Mouse (Mus musculus): ENCODE measurements around the gene Gfap. TPM values are rescaled to one million over a fixed set of nuclear protein-coding genes. Genes with fewer than 3 reads are reported as not detected.

Gfap gene
- polyA plus RNA-seq, 1 experiment from 2014 or later: 0.44 TPM

GRCm38 (mm10) chr11:102880585-102881313 lies 20.0 kb downstream of the Gfap start, which contains the start of the genes Eftud2 and Ccdc103:
Gene Eftud2, minus strand, starts transcription at chr11:102880985.
Gene Ccdc103, plus strand, starts transcription at chr11:102881204.
- DNase-seq (ENCODE audit: low read depth, low spot score): peak; percentile 78
- TF ChIP-seq CTCF (IDR thresholded peaks at IDR 0.05): no peak
- ATAC-seq: peak; percentile 57
- CTCF ChIA-PET: interaction anchor here (1.3 to 1.4 kb wide), 2 partner anchors 9 to 152 kb away, joined by 3 read pairs; no protein-coding TSS in a partner anchor
- POLR2A ChIA-PET: interaction anchor here (0.8 to 1.1 kb wide), 3 partner anchors 9 to 21 kb away, joined by 3 read pairs; no protein-coding TSS in a partner anchor
- in situ Hi-C loops (cut with MboI; ENCODE audit: low pct_unique_long_range_greater_than_20kb): no loop called here
- no peaks in the 10 kb centered on the region for H3K27me3 ChIP-seq

- in situ Hi-C loops (cut with MboI; ENCODE audit: low pct_unique_long_range_greater_than_20kb): no loop called here
- TF ChIP-seq CTCF (IDR thresholded peaks at IDR 0.05): no peak
- H3K27me3 ChIP-seq: no peaks in the 10 kb centered on the region
- no peak for DNase-seq (ENCODE audit: low read depth, low spot score)
- ChIA-PET POLR2A (no interaction called here), CTCF (no interaction called here)
- ATAC-seq: no peak
These were observed 21.2 kb downstream of the Gfap start for GRCm38 (mm10) chr11:102879558-102879957.

- no peaks in the 10 kb centered on the region for H3K27me3 ChIP-seq
- ChIA-PET CTCF (interaction anchor here (1.3 to 1.8 kb wide), 2 partner anchors 9 to 11 kb away, joined by 4 to 5 read pairs; no protein-coding TSS in a partner anchor), POLR2A (no interaction called here)
- in situ Hi-C loops (cut with MboI; ENCODE audit: low pct_unique_long_range_greater_than_20kb): no loop called here
- DNase-seq (ENCODE audit: low read depth, low spot score) (no peak), ATAC-seq (no peak)
- TF ChIP-seq CTCF (IDR thresholded peaks at IDR 0.05): no peak
These were observed 25.8 kb downstream of the Gfap start for GRCm38 (mm10) chr11:102874801-102875334.

GRCm38 (mm10) chr11:102864272-102864671 lies 36.4 kb downstream of the Gfap start:
- ATAC-seq: no peak
- no peak for DNase-seq (ENCODE audit: low read depth, low spot score)
- TF ChIP-seq CTCF (IDR thresholded peaks at IDR 0.05): peak; percentile 69
- CTCF ChIA-PET: interaction anchor here (0.7 to 1.0 kb wide), 3 partner anchors 11 to 89 kb away, joined by 3 to 4 read pairs (median 4); no protein-coding TSS in a partner anchor
- no peaks in the 10 kb centered on the region for H3K27me3 ChIP-seq
- in situ Hi-C loops (cut with MboI; ENCODE audit: low pct_unique_long_range_greater_than_20kb): no loop called here
- POLR2A ChIA-PET: no interaction called here

GRCm38 (mm10) chr11:102859933-102860332 lies 40.8 kb downstream of the Gfap start:
- CTCF ChIA-PET: interaction anchor here (0.8 to 1.9 kb wide), 4 partner anchors 35 to 85 kb away, joined by 3 to 6 read pairs (median 4); no protein-coding TSS in a partner anchor
- POLR2A ChIA-PET: no interaction called here
- no peaks in the 10 kb centered on the region for H3K27me3 ChIP-seq
- ATAC-seq (no peak), DNase-seq (ENCODE audit: low read depth, low spot score) (no peak)
- no peak for TF ChIP-seq CTCF (IDR thresholded peaks at IDR 0.05)
- in situ Hi-C loops (cut with MboI; ENCODE audit: low pct_unique_long_range_greater_than_20kb): no loop called here

GRCm38 (mm10) chr11:102858951-102859350 lies 41.8 kb downstream of the Gfap start:
- DNase-seq (ENCODE audit: low read depth, low spot score) (no peak), ATAC-seq (no peak)
- in situ Hi-C loops (cut with MboI; ENCODE audit: low pct_unique_long_range_greater_than_20kb): no loop called here
- no peak for TF ChIP-seq CTCF (IDR thresholded peaks at IDR 0.05)
- H3K27me3 ChIP-seq: no peaks in the 10 kb centered on the region
- ChIA-PET CTCF (interaction anchor here (0.8 to 1.5 kb wide), 3 partner anchors 67 to 84 kb away, joined by 3 to 4 read pairs (median 4); no protein-coding TSS in a partner anchor), POLR2A (interaction anchor here (0.6 to 0.9 kb wide), 2 partner anchors 22 to 85 kb away, joined by 3 read pairs; partner anchors contain the start of genes Ccdc103 and Eftud2)

GRCm38 (mm10) chr11:102855941-102856340 lies 44.8 kb downstream of the Gfap start:
- DNase-seq (ENCODE audit: low read depth, low spot score) (no peak), ATAC-seq (no peak)
- in situ Hi-C loops (cut with MboI; ENCODE audit: low pct_unique_long_range_greater_than_20kb): no loop called here
- TF ChIP-seq CTCF (IDR thresholded peaks at IDR 0.05): no peak
- ChIA-PET CTCF (interaction anchor here (1.1 kb wide), 1 partner anchor 79 kb away, joined by 3 read pairs; no protein-coding TSS in a partner anchor), POLR2A (no interaction called here)
- no peaks in the 10 kb centered on the region for H3K27me3 ChIP-seq

GRCm38 (mm10) chr11:102853760-102854159 lies 47.0 kb downstream of the Gfap start:
- in situ Hi-C loops (cut with MboI; ENCODE audit: low pct_unique_long_range_greater_than_20kb): loop anchor here (5.0 kb wide), 1 partner anchor 76 kb away; no protein-coding TSS in a partner anchor

GRCm38 (mm10) chr11:102851883-102852282 lies 48.8 kb downstream of the Gfap start:
- H3K27me3 ChIP-seq: no peaks in the 10 kb centered on the region
- ChIA-PET CTCF (interaction anchor here (0.6 to 4.2 kb wide), 6 partner anchors 11 to 81 kb away, joined by 3 to 26 read pairs (median 4); no protein-coding TSS in a partner anchor), POLR2A (interaction anchor here (2.2 kb wide), 1 partner anchor 78 kb away, joined by 6 read pairs; no protein-coding TSS in a partner anchor)
- DNase-seq (ENCODE audit: low read depth, low spot score) (no peak), ATAC-seq (no peak)
- in situ Hi-C loops (cut with MboI; ENCODE audit: low pct_unique_long_range_greater_than_20kb): loop anchor here (5.0 kb wide), 1 partner anchor 75 kb away; no protein-coding TSS in a partner anchor
- TF ChIP-seq CTCF (IDR thresholded peaks at IDR 0.05): peak; percentile 81

More at GRCm38 (mm10) chr11:102853760-102854159, 47.0 kb downstream of the Gfap start:
- POLR2A ChIA-PET: no interaction called here
- CTCF ChIA-PET: interaction anchor here (0.9 to 1.5 kb wide), 4 partner anchors 8 to 82 kb away, joined by 3 to 4 read pairs (median 3); no protein-coding TSS in a partner anchor
- no peak for DNase-seq (ENCODE audit: low read depth, low spot score)
- no peak for ATAC-seq
- TF ChIP-seq CTCF (IDR thresholded peaks at IDR 0.05): peak; percentile 76
- no peaks in the 10 kb centered on the region for H3K27me3 ChIP-seq

GRCm38 (mm10) chr11:102845926-102846325 lies 54.8 kb downstream of the Gfap start:
- ATAC-seq: no peak
- H3K27me3 ChIP-seq: no peaks in the 10 kb centered on the region
- in situ Hi-C loops (cut with MboI; ENCODE audit: low pct_unique_long_range_greater_than_20kb): no loop called here
- CTCF ChIA-PET: no interaction called here
- no peak for TF ChIP-seq CTCF (IDR thresholded peaks at IDR 0.05)
- POLR2A ChIA-PET: no interaction called here
- no peak for DNase-seq (ENCODE audit: low read depth, low spot score)

Measured in Patski (cell line).